Mouse (Mus musculus) cerebellum, adult (tissue): ENCODE measurements around the gene Lmo1.
"Not testable (repeated sequence)": the region's sequence is repeated elsewhere in the genome, so short reads cannot be mapped to it uniquely, and the experiment has no call there.

Source experiments
- ATAC-seq: cut with Nextera tagmentation; 2 replicates; pipeline ENCODE4 v1.9.2; 2017; ENCODE audit warnings: mild to moderate bottlenecking, moderate library complexity, mixed read lengths; ENCODE audit not compliant: insufficient number of reproducible peaks, low FRiP score, low TSS enrichment

Lmo1 gene

DNA sequence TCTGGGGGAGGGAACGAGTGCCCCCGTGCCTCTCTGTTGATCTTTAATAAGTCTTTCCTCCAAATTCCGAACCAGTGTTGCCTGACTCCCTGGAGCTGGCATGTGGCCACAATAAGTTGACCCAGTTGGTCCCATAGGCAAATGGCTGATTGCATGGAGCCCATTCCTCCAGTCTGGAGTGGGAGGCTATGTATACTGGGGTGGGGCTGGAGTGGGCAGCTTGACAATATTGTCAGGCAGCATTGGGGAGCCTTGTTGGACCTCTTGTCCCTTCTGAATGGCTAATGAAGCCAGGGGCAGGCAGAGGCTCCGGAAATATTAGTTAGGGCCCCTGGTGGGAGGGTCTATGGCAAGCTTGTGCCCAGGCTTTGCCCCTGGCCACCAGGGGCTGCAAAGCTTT, 59.1 kb downstream of the Lmo1 start:
- no peak for ATAC-seq

DNA sequence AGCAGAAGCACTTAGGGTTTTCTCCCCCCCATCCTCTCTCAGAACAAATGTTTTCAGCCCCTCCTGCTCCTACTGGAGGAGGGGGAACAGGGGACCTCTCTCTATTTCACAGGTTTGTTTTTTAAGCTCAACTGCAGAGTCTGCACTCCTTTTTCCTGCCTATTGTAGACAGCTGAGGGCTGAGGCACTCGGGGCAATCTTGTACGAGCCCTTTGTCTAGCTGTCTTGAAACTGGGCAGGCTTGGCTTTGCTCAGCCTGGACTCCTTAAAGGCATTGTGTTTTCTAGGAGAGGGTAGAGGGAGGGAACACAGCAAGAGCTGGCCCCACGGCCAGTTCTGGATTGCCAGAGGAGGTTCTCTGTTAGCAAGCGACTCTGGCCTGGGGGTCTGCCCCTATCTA, 59.5 kb downstream of the Lmo1 start:
- ATAC-seq = not testable (repeated sequence)

DNA sequence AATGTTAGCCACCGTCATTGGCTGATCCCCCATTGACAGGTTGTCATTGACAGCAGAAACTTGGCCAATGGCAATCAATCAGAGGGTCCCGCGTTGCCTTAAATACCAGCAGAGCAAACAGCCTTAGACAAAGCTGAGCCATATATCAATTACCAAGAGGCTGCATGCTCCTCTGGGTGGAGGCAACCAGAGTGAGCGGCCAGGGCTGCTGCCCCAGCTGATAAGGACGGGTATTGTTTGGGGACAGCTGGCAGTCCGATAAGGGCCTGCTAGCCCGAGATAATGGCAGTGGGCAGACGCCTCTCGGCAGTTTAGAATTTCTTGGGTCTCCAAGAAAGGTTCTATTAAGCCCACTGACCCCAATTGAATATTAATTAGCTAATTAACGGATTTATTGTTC, 60.1 kb downstream of the Lmo1 start:
- ATAC-seq = no peak

DNA sequence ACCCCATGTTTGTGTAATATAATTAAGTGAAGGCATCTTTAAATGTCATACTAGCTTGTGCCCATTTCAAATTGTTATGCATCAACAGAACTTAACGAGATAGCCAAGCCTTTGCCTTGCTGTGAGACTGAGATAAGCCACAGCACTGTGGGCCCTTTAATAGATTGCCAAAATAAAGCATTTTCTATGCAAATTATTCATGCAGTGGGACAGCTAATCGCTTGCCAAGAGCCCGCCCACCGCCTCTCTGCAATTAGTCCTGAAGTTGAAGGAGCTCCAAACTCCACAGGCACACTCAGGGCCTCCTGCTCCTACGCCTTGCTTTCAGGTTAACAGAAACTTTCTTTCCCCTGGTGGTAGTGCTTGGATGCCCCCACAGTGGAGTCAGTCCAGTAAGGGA, 64.0 kb downstream of the Lmo1 start:
- no peak for ATAC-seq

DNA sequence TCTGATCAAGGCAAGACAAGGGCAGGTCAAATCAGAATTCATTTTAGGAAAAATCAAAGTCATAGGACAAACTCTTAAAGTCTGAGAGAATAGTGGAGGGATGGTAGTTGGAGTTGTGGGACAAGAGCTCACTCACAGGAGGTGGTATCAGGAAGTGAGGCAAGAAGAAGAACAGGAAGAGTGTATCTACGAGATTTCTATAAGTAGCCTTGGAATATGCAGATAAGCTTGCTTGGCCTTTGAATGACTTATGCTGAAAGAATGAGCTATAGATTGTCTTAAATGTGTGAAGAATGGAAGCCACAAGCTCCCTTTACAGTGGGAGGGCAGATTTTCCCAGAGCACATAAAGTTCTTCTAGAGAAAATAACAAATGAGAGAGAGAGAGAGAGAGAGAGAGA, 70.1 kb downstream of the Lmo1 start:
- ATAC-seq = no peak

DNA sequence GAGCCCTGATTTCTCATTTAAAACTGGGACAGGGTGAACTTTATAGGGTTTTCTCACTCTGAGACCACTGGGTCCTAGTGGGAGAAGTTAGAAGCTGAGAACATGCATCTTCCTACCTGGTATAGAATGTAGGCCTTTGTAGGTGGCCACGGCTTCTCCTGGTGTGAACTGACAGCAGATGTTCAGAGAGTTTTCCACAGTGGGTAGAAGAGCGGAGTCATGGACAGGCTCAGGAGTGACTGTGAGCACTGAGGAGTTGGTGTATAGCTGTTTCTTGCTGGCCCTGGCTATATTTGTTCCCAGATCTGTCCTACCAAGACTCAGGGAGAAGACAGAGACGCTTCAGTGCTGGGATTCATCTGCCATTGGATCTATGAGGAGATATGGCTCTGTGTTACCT, 73.8 kb downstream of the Lmo1 start:
- no peak for ATAC-seq

DNA sequence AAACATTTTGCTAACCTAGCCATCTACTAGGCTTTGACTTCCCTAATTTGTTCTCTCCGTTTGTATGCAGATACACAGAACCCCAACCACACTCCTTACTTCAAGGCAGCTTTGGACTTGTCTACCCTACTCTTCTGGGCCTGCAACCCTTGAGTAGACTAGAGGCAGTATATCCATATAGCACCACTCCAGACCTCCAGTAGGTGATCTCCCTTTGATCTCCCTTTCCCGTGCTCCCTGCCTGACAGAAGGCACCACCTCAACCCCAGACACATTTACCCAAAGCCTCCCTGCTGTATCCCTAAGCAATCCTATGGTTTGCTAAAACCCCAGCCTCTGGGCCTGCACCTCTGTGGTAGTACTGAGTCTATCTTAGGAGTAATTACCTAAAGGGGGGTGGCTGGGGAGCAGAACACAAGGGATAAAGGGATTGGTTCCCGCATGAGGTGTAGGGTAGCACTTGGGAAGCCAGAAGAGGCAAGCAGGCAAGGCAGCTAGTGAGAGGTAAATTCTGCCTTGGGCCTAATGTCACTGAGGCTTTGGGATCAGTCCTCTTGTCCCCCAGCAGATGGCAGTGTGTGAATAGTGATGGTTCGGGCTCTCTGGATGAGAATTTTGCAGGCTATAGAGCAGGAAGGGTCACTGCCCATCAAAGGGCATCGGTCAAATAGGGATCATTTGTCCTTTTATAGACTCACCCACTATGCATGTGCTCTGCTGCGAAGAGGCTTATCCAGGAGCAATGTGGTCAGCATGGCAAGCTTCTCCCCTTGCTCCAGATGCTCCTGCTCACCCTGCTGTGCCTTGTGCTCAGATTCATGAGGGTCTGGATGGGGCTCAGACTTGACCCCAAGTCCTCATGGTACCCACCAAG, 76.6 kb downstream of the Lmo1 start:
- peak; percentile 74 for ATAC-seq

DNA sequence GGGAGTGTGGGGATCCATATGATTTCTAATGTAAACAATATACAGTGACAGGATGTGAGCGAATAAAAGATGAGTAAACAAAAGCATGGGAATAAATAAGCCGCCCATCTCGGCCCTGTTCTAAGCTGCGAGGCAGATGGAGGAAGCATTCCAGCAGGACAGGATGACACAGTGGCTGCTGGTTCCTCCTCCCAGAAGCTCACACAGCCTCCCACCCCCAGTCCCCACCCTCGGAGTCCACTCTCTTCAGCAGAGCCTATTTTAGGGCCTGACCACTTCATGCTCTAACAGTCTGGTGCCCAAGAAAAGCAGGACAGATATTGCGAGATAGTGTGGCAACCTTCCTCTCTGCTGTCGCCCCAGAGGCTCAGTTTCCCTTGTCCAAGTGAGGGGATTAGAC, 77.8 kb downstream of the Lmo1 start:
- ATAC-seq = no peak

DNA sequence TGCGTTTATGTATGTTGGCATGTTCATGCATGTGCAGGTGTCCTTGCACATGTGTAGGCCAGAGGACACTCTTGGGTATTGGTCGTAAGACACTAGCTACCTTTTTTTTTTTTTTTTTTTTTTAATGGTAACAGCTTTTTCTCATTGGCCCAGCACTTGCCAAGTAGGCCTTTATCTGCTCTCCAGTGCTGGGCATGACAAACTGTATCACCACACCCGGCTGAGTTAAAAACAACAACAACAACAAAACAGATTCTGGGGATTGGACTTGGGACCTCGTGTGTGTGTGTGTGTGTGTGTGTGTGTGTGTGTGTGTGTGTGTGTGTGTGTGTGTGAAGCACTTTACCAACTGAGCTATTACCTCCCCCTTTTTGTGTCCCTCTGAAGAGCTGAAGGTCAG, 78.4 kb downstream of the Lmo1 start:
- ATAC-seq = no peak

DNA sequence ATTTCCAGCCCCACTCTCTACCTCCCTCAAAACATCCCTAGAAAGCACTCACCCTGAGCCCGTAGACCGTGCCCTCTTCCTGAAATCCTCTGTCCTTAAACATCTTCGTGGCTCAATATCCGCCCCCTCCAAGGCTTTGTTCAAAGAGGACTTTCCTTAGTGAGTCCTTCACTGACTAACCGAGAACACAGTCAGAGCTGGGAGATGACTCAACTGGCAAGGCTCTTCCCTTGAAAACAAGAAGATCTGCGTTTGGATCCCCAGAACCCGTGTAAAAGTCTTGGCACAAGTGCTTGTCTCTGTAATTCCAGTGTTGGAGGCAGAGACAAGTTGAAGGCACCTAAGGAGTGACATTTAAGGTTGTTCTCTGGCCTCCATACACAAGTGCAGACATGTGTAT, 80.7 kb downstream of the Lmo1 start:
- no peak for ATAC-seq

DNA sequence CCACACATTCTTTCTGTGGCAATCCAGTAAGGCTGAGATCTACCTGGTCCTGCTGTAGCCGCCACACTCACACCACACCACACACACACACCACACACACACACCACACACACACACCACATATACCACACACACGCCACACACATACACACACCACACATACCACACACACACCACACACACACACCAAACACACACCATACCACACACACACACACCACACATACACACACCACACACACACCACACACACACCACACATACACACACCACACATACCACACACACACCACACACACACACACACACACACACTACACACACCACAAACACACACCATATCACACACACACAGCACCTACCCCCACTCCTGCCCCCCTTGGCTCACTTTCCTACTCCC, 83.7 kb downstream of the Lmo1 start:
- ATAC-seq = not testable (repeated sequence)
